10 mouse cellular contexts compared by ENCODE assay signal in the genomic region with DNA sequence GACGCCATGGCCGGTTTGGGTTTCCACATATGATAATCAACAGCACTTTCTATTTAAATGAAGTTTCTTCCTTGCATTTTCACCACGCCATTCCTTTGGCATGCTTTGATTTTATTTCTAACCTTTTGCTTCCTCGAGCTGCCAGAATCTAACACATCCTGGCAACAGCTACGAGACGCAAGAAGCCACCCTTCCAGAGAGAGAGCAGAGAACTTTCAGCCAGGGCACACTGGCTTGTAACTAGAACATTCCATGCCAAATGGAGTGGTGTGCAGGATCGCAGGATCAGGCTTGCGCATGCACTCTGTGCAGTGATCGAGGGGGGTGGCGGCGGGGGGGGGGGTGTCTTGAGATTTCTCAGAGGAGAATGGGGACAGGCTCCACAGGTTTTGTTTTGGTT. TPM values are rescaled to one million over a fixed set of nuclear protein-coding genes. Genes with fewer than 3 reads are reported as not detected.
DNase-seq lines count a peak whose midpoint lies in the region; ATAC-seq lines count a peak whose summit lies in the region.
"Had no signal": no experiment of that assay in that cellular context is flagged by ENCODE, and none has a peak within 500 bp of the region (broad histone marks: within the 10 kb centered on the region; RNA-seq: fewer than 3 reads in every experiment).

No protein-coding gene starts in this region.

- no peaks in the 10 kb centered on the region for H3K27me3 ChIP-seq in kidney, embryonic 14.5 days (ENCODE audit: control insufficient read depth, insufficient read depth, low read length)
- H3K27me3 ChIP-seq in lung, embryonic 15.5 days, result no peaks in the 10 kb centered on the region
- H3K27me3 ChIP-seq in forebrain, embryonic 12.5 days, result no peaks in the 10 kb centered on the region
- no peaks in the 10 kb centered on the region for H3K27me3 ChIP-seq in intestine, embryonic 16.5 days (replicated peaks; ENCODE audit: control insufficient read depth, insufficient read depth, low read length)
- H3K27me3 ChIP-seq: embryonic facial prominence, embryonic 12.5 days; neural tube, embryonic 15.5 days had no signal

- intact Hi-C loops in heart, postnatal 10 days (cut with DNase I), result no loop called here

- no peak for ATAC-seq in kidney, embryonic 14.5 days (ENCODE audit: low FRiP score, low TSS enrichment)
- ATAC-seq in lung, embryonic 15.5 days (ENCODE audit: borderline replicate concordance, extremely low read depth, low FRiP score, low TSS enrichment), result no peak
- ATAC-seq in forebrain, embryonic 12.5 days (ENCODE audit: low FRiP score), result no peak
- no peak for ATAC-seq in intestine, embryonic 16.5 days

- no peaks in the 10 kb centered on the region for H3K9me3 ChIP-seq in kidney, embryonic 14.5 days (ENCODE audit: control insufficient read depth, low read length)
- no peaks in the 10 kb centered on the region for H3K9me3 ChIP-seq in lung, embryonic 15.5 days
- H3K9me3 ChIP-seq in forebrain, embryonic 12.5 days, result no peaks in the 10 kb centered on the region
- H3K9me3 ChIP-seq in intestine, embryonic 16.5 days (ENCODE audit: control insufficient read depth, low read length), result no peaks in the 10 kb centered on the region
- H3K9me3 ChIP-seq: embryonic facial prominence, embryonic 12.5 days; neural tube, embryonic 15.5 days had no signal

- H3K4me2 ChIP-seq in kidney, embryonic 14.5 days (replicated peaks; ENCODE audit: low read depth, low read length), result no peak overlapping the region
- H3K4me2 ChIP-seq in lung, embryonic 15.5 days, result no peak overlapping the region
- H3K4me2 ChIP-seq in forebrain, embryonic 12.5 days, result no peak overlapping the region
- no peak overlapping the region for H3K4me2 ChIP-seq in intestine, embryonic 16.5 days (ENCODE audit: low read depth, low read length)
- H3K4me2 ChIP-seq: embryonic facial prominence, embryonic 12.5 days; neural tube, embryonic 15.5 days had no signal

- H3K36me3 ChIP-seq in kidney, embryonic 14.5 days (ENCODE audit: control insufficient read depth, insufficient read depth, low read length), result no peaks in the 10 kb centered on the region
- no peaks in the 10 kb centered on the region for H3K36me3 ChIP-seq in lung, embryonic 15.5 days
- H3K36me3 ChIP-seq in forebrain, embryonic 12.5 days (replicated peaks), result no peaks in the 10 kb centered on the region
- H3K36me3 ChIP-seq in intestine, embryonic 16.5 days (ENCODE audit: control insufficient read depth, insufficient read depth, low read length), result no peaks in the 10 kb centered on the region
- H3K36me3 ChIP-seq: embryonic facial prominence, embryonic 12.5 days; neural tube, embryonic 15.5 days had no signal

- H3K27ac ChIP-seq in kidney, embryonic 14.5 days (ENCODE audit: low read depth, low read length), result no peak overlapping the region
- peak overlapping the region; percentile 60; the same call in 1 of the 2 replicates for H3K27ac ChIP-seq in lung, embryonic 15.5 days
- H3K27ac ChIP-seq in forebrain, embryonic 12.5 days, result no peak overlapping the region
- H3K27ac ChIP-seq in intestine, embryonic 16.5 days (ENCODE audit: low read length), result no peak overlapping the region
- H3K27ac ChIP-seq: embryonic facial prominence, embryonic 12.5 days; neural tube, embryonic 15.5 days had no signal

- WGBS in kidney, embryonic 14.5 days, result 70% methylated on average over 11 of the region's 11 CpGs
- WGBS in lung, embryonic 15.5 days, result 41% methylated on average over 11 of the region's 11 CpGs
- WGBS in forebrain, embryonic 12.5 days, result 83% methylated on average over 11 of the region's 11 CpGs
- WGBS in intestine, embryonic 16.5 days, result 72% methylated on average over 11 of the region's 11 CpGs

- H3K9ac ChIP-seq in kidney, embryonic 14.5 days (ENCODE audit: low read depth, low read length), result no peak overlapping the region
- H3K9ac ChIP-seq in lung, embryonic 15.5 days, result no peak overlapping the region
- no peak overlapping the region for H3K9ac ChIP-seq in forebrain, embryonic 12.5 days
- no peak overlapping the region for H3K9ac ChIP-seq in intestine, embryonic 16.5 days (ENCODE audit: low read depth, low read length)
- H3K9ac ChIP-seq: embryonic facial prominence, embryonic 12.5 days; neural tube, embryonic 15.5 days had no signal

- no peak overlapping the region for H3K4me3 ChIP-seq in kidney, embryonic 14.5 days (ENCODE audit: low read length)
- no peak overlapping the region for H3K4me3 ChIP-seq in lung, embryonic 15.5 days
- no peak overlapping the region for H3K4me3 ChIP-seq in forebrain, embryonic 12.5 days (replicated peaks)
- no peak overlapping the region for H3K4me3 ChIP-seq in intestine, embryonic 16.5 days (ENCODE audit: low read length)
- H3K4me3 ChIP-seq: embryonic facial prominence, embryonic 12.5 days; neural tube, embryonic 15.5 days had no signal

- peak; percentile 51 for DNase-seq in adrenal gland, postnatal 10 days
- no peak for DNase-seq in adrenal gland, postnatal 25 days
- peak; percentile 69 for DNase-seq in kidney, adult 11 months
- peak; percentile 51 to 55 for DNase-seq in heart, postnatal 10 days

- H3K4me1 ChIP-seq in kidney, embryonic 14.5 days (ENCODE audit: control insufficient read depth, insufficient read depth, low read length), result peaks cover 13% of the 10 kb centered on the region
- H3K4me1 ChIP-seq in lung, embryonic 15.5 days, result peaks cover 43% of the 10 kb centered on the region
- H3K4me1 ChIP-seq in forebrain, embryonic 12.5 days, result peaks cover 27% of the 10 kb centered on the region
- H3K4me1 ChIP-seq in intestine, embryonic 16.5 days (ENCODE audit: control insufficient read depth, insufficient read depth, low read length), result peaks cover 17% of the 10 kb centered on the region; the same call in 1 of the 2 replicates

RNA-seq across cellular contexts. Expression of gene Srsf10, which starts 23.5 kb away (rescaled TPM):
- total RNA-seq in adrenal gland, postnatal 10 days (2021), result 100 to 1,000 TPM in 1 of 2 experiments, 10 to 100 TPM in 1; 94.0 to 117 TPM
- total RNA-seq in adrenal gland, postnatal 25 days (2021), result 125 and 168 TPM in 2 replicates
- polyA plus RNA-seq in kidney, embryonic 14.5 days (2014; fragmentation: Nextera tagmentation; extraction: Ambion mirVana), result 334 and 342 TPM in 2 replicates
- 10 to 100 TPM; 61.2 to 64.1 TPM for total RNA-seq in heart, postnatal 10 days (2021)
- 265 and 267 TPM in 2 replicates for polyA plus RNA-seq in lung, embryonic 15.5 days (2015; fragmentation: Nextera tagmentation; extraction: Ambion mirVana)
- polyA plus RNA-seq in forebrain, embryonic 12.5 days (2016; fragmentation: Nextera tagmentation; extraction: Ambion mirVana), result 411 and 417 TPM in 2 replicates
- polyA plus RNA-seq in intestine, embryonic 16.5 days (2015; fragmentation: Nextera tagmentation; extraction: Ambion mirVana), result 146 and 157 TPM in 2 replicates

RNA-seq across cellular contexts. Expression of gene Pnrc2, which starts 41.6 kb away (rescaled TPM):
- total RNA-seq in adrenal gland, postnatal 10 days (2021), result 100 to 1,000 TPM in 1 of 2 experiments, 10 to 100 TPM in 1; 98.7 to 149 TPM
- total RNA-seq in adrenal gland, postnatal 25 days (2021), result 118 and 134 TPM in 2 replicates
- polyA plus RNA-seq in kidney, embryonic 14.5 days (2014; fragmentation: Nextera tagmentation; extraction: Ambion mirVana), result 174 and 209 TPM in 2 replicates
- 100 to 1,000 TPM in 1 of 2 experiments, 10 to 100 TPM in 1; 99.4 to 105 TPM for total RNA-seq in heart, postnatal 10 days (2021)
- polyA plus RNA-seq in lung, embryonic 15.5 days (2015; fragmentation: Nextera tagmentation; extraction: Ambion mirVana), result 210 and 220 TPM in 2 replicates
- polyA plus RNA-seq in forebrain, embryonic 12.5 days (2016; fragmentation: Nextera tagmentation; extraction: Ambion mirVana), result 196 and 199 TPM in 2 replicates
- 165 and 171 TPM in 2 replicates for polyA plus RNA-seq in intestine, embryonic 16.5 days (2015; fragmentation: Nextera tagmentation; extraction: Ambion mirVana)
